Mouse (Mus musculus) leukemia stem cell, adult 10-12 weeks (primary cell): ENCODE results near the gene Ubap2. TPM values are rescaled to one million over a fixed set of nuclear protein-coding genes. Genes with fewer than 3 reads are reported as not detected.

Experiments
- polyA plus RNA-seq: library from polyadenylated mRNA; stranded (reverse); fragments of >175 nt; gene quantifications from 2 replicates; pipeline ENCODE4 v1.2.3, GENCODE M21; 2012; ENCODE audit warnings: low replicate concordance

Gene Ubap2
- 1,197 and 1,815 TPM in 2 replicates for polyA plus RNA-seq

GRCm38 (mm10) chr4:41274980-41275850 lies at the start of gene Ubap2:
Gene Ubap2 (minus strand): TSS chr4:41275144.

DNA sequence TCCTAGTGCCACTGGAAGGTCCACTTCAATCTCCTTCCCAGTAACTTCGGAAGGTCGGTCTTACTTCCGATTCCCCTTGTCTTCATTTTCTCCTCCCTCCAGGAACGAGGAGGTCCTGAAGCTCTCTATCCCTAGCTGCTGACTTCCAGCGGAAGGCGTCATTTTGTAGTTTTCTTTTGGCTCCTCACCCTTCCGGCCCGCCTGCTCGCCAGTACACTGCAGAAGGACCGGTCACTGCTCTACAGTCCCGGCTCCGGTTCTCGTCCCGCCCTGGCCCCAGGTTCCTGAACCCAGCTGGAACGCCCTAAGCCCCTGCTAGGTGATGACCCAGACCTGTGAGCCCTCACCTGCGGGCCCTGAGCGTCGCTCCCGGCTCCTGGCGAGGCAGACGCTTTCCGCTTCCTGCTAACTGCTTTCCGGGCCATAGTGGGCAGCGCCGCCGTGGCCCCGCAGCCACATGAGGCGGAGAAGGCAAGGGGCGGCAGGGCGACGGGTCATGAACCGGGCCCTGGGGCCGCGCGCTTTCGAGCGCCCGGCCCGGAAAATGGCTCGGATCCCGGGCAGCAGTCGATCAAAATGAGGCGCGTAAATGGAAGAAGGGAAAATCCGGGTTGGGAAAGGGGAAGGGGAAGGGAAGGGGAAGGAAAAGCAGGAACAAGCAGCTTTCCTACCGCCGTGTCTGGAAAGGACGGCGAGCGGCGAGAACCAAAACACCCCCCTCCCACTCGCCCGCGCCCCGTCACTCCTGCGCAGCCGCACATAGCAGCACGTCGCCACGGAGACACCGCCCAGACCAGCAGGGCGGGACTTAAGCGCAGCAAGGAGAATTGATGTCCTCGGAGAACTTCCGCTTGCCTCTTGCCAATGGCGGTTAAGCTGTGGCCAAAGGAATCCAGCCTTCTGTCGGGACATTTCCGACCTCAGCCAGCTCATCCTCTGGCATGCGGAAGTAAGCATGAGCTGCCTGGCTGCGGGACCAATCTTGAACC lies 39.5 kb upstream of the Ubap2 start, which contains the start of gene Dcaf12:
Gene Dcaf12 (minus strand): TSS at position 749 of the 989 bp plus-strand sequence.

Other genes with a start within 250 kb of the Ubap2 start
- not detected in 2 replicates for gene Aqp7, start 227.0 kb downstream of the Ubap2 start, polyA plus RNA-seq
- gene Aqp3, start 177.0 kb downstream of the Ubap2 start, polyA plus RNA-seq = 0.64 TPM in 1 of 2 replicates, not detected in the other
- gene Nol6, start 150.7 kb downstream of the Ubap2 start, polyA plus RNA-seq = 57.9 and 111 TPM in 2 replicates
- gene Ube2r2, start 139.4 kb downstream of the Ubap2 start, polyA plus RNA-seq = 26.7 and 31.5 TPM in 2 replicates
- 32.4 and 47.0 TPM in 2 replicates for gene Dcaf12, start 39.7 kb upstream of the Ubap2 start, polyA plus RNA-seq
- gene Ubap1, start 73.9 kb upstream of the Ubap2 start, polyA plus RNA-seq = 11.0 and 19.1 TPM in 2 replicates
- gene Kif24, start 189.7 kb upstream of the Ubap2 start, polyA plus RNA-seq = 2.5 and 6.9 TPM in 2 replicates
- gene Nudt2, start 190.0 kb upstream of the Ubap2 start, polyA plus RNA-seq = 8.1 TPM in 1 of 2 replicates, not detected in the other
- 0.07 and 0.09 TPM in 2 replicates for gene AI464131, start 227.9 kb upstream of the Ubap2 start, polyA plus RNA-seq
- gene 1110017D15Rik, start 242.2 kb upstream of the Ubap2 start, polyA plus RNA-seq = not detected in 2 replicates